ENCODE assay signal across 8 mouse cellular contexts in genomic region chr1:61377070-61377469, GRCm38 (mm10).
DNase-seq lines count a peak whose midpoint lies in the region; ATAC-seq and TF ChIP-seq lines count a peak whose summit lies in the region.

No protein-coding gene starts in this region.

- H3K9me3 ChIP-seq in intestine, postnatal 0 days (ENCODE audit: control insufficient read depth) = no peaks in the 10 kb centered on the region
- H3K9me3 ChIP-seq in limb, embryonic 14.5 days (ENCODE audit: control insufficient read depth, low read length) = no peaks in the 10 kb centered on the region
- no peaks in the 10 kb centered on the region for H3K9me3 ChIP-seq in midbrain, postnatal 0 days (ENCODE audit: low read length)

- H3K27me3 ChIP-seq in thymus, adult 2 months (ENCODE audit: control insufficient read depth, insufficient read depth, low read length) = no peaks in the 10 kb centered on the region
- H3K27me3 ChIP-seq in intestine, postnatal 0 days (replicated peaks; ENCODE audit: control insufficient read depth, insufficient read depth, low read length) = no peaks in the 10 kb centered on the region
- H3K27me3 ChIP-seq in limb, embryonic 14.5 days (ENCODE audit: control insufficient read depth, insufficient read depth, low read length) = no peaks in the 10 kb centered on the region
- no peaks in the 10 kb centered on the region for H3K27me3 ChIP-seq in midbrain, postnatal 0 days (ENCODE audit: insufficient read depth, low read length)
- H3K27me3 ChIP-seq in testis, adult 2 months (ENCODE audit: control insufficient read depth, insufficient read depth, low read length) = no peaks in the 10 kb centered on the region

- no peak overlapping the region for H3K4me3 ChIP-seq in thymus, adult 2 months (ENCODE audit: control insufficient read depth, insufficient read depth, low read length)
- H3K4me3 ChIP-seq in intestine, postnatal 0 days (ENCODE audit: low read depth, low read length) = no peak overlapping the region
- H3K4me3 ChIP-seq in limb, embryonic 14.5 days (replicated peaks; ENCODE audit: low read length) = no peak overlapping the region
- H3K4me3 ChIP-seq in midbrain, postnatal 0 days (ENCODE audit: low read depth, low read length) = no peak overlapping the region; the same call in 1 of the 2 replicates
- no peak overlapping the region for H3K4me3 ChIP-seq in testis, adult 2 months (ENCODE audit: control insufficient read depth, low read depth, low read length)

- ATAC-seq in intestine, postnatal 0 days = no peak
- no peak for ATAC-seq in limb, embryonic 14.5 days (ENCODE audit: low FRiP score, low read depth)
- ATAC-seq in midbrain, postnatal 0 days (ENCODE audit: low FRiP score) = no peak

- TF ChIP-seq CTCF in thymus, adult 2 months (IDR thresholded peaks at IDR 0.05; ENCODE audit: borderline replicate concordance, control insufficient read depth, extremely low read depth, insufficient read depth, low read length, poor library complexity) = peak; percentile 63; the same call in 1 of the 2 replicates
- TF ChIP-seq CTCF in intestine, postnatal 0 days (IDR thresholded peaks at IDR 0.05; ENCODE audit: low read depth) = peak; percentile 88
- TF ChIP-seq CTCF in midbrain, postnatal 0 days (IDR thresholded peaks at IDR 0.05) = peak; percentile 86
- TF ChIP-seq CTCF in testis, adult 2 months (IDR thresholded peaks at IDR 0.05; ENCODE audit: control insufficient read depth, insufficient read depth, insufficient replicate concordance, low read depth, low read length) = peak; percentile 75

- no peaks in the 10 kb centered on the region for H3K36me3 ChIP-seq in thymus, adult 2 months (ENCODE audit: control insufficient read depth, insufficient read depth, low read length)
- no peaks in the 10 kb centered on the region for H3K36me3 ChIP-seq in intestine, postnatal 0 days (ENCODE audit: control insufficient read depth, insufficient read depth)
- H3K36me3 ChIP-seq in limb, embryonic 14.5 days (ENCODE audit: control insufficient read depth, insufficient read depth, low read length) = no peaks in the 10 kb centered on the region
- no peaks in the 10 kb centered on the region for H3K36me3 ChIP-seq in midbrain, postnatal 0 days (ENCODE audit: insufficient read depth, low read length)
- H3K36me3 ChIP-seq in testis, adult 2 months (ENCODE audit: control insufficient read depth, insufficient read depth, low read length) = no peaks in the 10 kb centered on the region

- TF ChIP-seq POLR2A in thymus, adult 2 months (IDR thresholded peaks at IDR 0.05; ENCODE audit: control insufficient read depth, extremely low read depth, insufficient read depth, low read length, poor library complexity) = no peak
- no peak for TF ChIP-seq POLR2A in limb, embryonic 14.5 days (IDR thresholded peaks at IDR 0.05; ENCODE audit: borderline replicate concordance, extremely low read depth, insufficient read depth, insufficient read length)
- no peak for TF ChIP-seq POLR2A in testis, adult 2 months (IDR thresholded peaks at IDR 0.05; ENCODE audit: control insufficient read depth, low read depth, low read length)

- no peak overlapping the region for H3K9ac ChIP-seq in intestine, postnatal 0 days (ENCODE audit: low read depth, low read length)
- no peak overlapping the region for H3K9ac ChIP-seq in limb, embryonic 14.5 days (ENCODE audit: low read depth, low read length, severe bottlenecking)
- H3K9ac ChIP-seq in midbrain, postnatal 0 days (replicated peaks; ENCODE audit: low read length, poor library complexity, severe bottlenecking) = no peak overlapping the region

- H3K27ac ChIP-seq in thymus, adult 2 months (ENCODE audit: control insufficient read depth, insufficient read depth, low read length) = no peak overlapping the region
- no peak overlapping the region for H3K27ac ChIP-seq in intestine, postnatal 0 days (ENCODE audit: low read depth, low read length)
- no peak overlapping the region for H3K27ac ChIP-seq in limb, embryonic 14.5 days (replicated peaks; ENCODE audit: low read depth, low read length)
- H3K27ac ChIP-seq in midbrain, postnatal 0 days (ENCODE audit: low read depth, low read length) = no peak overlapping the region
- no peak overlapping the region for H3K27ac ChIP-seq in testis, adult 2 months (ENCODE audit: control insufficient read depth, insufficient read depth, low read depth, low read length)

- H3K4me1 ChIP-seq in thymus, adult 2 months (replicated peaks; ENCODE audit: control insufficient read depth, insufficient read depth, low read length) = no peaks in the 10 kb centered on the region; the same call in 1 of the 2 replicates
- H3K4me1 ChIP-seq in intestine, postnatal 0 days (replicated peaks; ENCODE audit: control insufficient read depth, insufficient read depth, low read length) = 0 out of 2 replicates have a peak, but pooled peaks cover 3% of the 10 kb centered on the region
- H3K4me1 ChIP-seq in limb, embryonic 14.5 days (ENCODE audit: control insufficient read depth, insufficient read depth, low read length) = peaks cover 16% of the 10 kb centered on the region; the same call in 1 of the 2 replicates
- no peaks in the 10 kb centered on the region for H3K4me1 ChIP-seq in midbrain, postnatal 0 days (ENCODE audit: insufficient read depth, low read length)
- H3K4me1 ChIP-seq in testis, adult 2 months (ENCODE audit: control insufficient read depth, insufficient read depth, low read length) = peaks cover 6% of the 10 kb centered on the region

- 3% methylated on average over 7 of the region's 7 CpGs for WGBS in thymus, adult 2 months
- under 1% methylated on average over 7 of the region's 7 CpGs for WGBS in intestine, postnatal 0 days
- WGBS in limb, embryonic 14.5 days = 3% methylated on average over 7 of the region's 7 CpGs
- 2% methylated on average over 7 of the region's 7 CpGs for WGBS in midbrain, postnatal 0 days

- peak overlapping the region; percentile 39 for H3K4me2 ChIP-seq in intestine, postnatal 0 days (replicated peaks; ENCODE audit: low read depth)
- H3K4me2 ChIP-seq in limb, embryonic 14.5 days (replicated peaks; ENCODE audit: low read depth, low read length, severe bottlenecking) = peak overlapping the region; percentile 24; the same call in 1 of the 2 replicates
- peak overlapping the region; percentile 33; the same call in 1 of the 2 replicates for H3K4me2 ChIP-seq in midbrain, postnatal 0 days (ENCODE audit: low read depth, low read length, poor library complexity, severe bottlenecking)

- peak; percentile 42 for DNase-seq in thymus, adult 2 months
- DNase-seq in thymus, adult 18-20 months = no peak
- DNase-seq in cerebellum, postnatal 4 days (ENCODE audit: low spot score in 2 of 2) = peak; percentile 47 to 72
- peak; percentile 34 to 65 for DNase-seq in gastrocnemius, postnatal 4 days (ENCODE audit: low spot score in 2 of 2)
- peak; percentile 89 for DNase-seq in limb, embryonic 14.5 days (ENCODE audit: low spot score)
- DNase-seq in midbrain, postnatal 0 days (ENCODE audit: low spot score) = peak; percentile 91

Comparison
In these comparisons a context has a peak if more than half of its experiments do, and no peak if none do; other contexts are left out.
1. DNase-seq: peak in thymus, adult 2 months (single experiment), cerebellum, postnatal 4 days (2 of 2), gastrocnemius, postnatal 4 days (2 of 2), limb, embryonic 14.5 days (single experiment) and midbrain, postnatal 0 days (single experiment); none in thymus, adult 18-20 months (0 of 2).
2. Peak in every context shown above with its lines, with median percentiles within 50 percentile points of each other: CTCF ChIP-seq and H3K4me2 ChIP-seq.